Mouse (Mus musculus): ENCODE results near the gene Wfdc13.
A peak's percentile ranks its signal among the peaks of the same experiment; 100 is the strongest.

Gene Wfdc13

DNA sequence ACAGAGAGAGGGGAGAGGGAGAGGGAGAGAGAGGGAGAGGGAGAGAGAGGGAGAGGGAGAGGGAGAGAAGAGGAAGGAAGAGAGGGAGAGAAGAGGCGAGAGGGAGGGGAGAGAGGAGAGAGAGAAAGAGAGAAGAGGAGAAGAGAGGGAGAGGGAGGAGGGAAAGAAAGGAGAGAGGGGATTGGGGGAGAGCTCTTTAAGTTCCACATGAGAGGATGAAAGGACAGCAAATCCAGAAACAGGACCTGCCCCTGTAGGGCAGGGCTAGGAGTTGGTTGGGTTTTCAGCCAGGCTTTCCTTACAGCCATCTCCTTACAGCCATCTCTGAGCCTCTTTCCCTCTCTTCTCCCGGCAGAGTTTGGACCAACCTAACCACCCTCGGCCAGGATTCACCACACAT, at the start of gene Wfdc13:
Wfdc13 (plus strand) TSS at position 301 of the 400 bp plus-strand sequence.
- DNase-seq, result no peak

DNA sequence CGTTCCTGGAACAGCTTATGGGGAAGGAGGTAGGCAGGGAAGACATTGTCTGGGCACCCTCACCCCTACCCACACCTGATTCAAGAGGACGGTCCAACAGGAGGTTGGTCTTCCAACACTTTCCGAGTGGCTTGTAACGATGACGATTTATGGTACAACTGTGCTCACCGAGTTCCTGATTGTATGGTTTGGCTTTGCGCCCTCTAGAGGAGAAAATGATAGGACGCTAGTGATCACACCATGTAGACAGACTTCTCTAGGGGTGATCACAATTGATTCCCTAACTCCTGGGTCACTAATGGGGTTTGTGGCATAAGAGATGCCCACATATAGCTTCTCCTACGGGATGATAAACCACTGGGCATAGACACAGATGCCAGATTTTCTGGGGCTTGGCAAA, 49.6 kb upstream of the Wfdc13 start:
- peak; percentile 7 for DNase-seq

DNA sequence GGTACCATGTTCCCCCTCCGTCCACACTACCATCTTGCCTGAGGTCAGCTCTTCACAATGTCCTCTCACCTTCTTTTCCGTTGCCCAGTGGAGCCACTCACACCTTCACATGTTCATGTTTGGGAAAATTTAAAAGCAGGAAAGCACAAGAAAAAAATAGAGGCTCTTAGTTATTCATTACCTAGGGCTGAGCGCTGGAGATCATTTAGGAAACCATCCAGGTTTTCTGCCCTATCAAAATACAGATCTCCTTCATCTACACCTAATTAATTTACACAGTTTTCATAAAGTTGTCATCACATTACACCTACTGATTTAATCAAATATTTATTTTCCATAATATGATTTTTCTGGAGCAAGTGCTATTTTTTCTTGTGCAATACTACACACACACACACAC, 46.2 kb upstream of the Wfdc13 start, which contains the start of gene Wfdc16:
Wfdc16 (minus strand) TSS at position 101 of the 400 bp plus-strand sequence.
- DNase-seq, result peak; percentile 28

DNA sequence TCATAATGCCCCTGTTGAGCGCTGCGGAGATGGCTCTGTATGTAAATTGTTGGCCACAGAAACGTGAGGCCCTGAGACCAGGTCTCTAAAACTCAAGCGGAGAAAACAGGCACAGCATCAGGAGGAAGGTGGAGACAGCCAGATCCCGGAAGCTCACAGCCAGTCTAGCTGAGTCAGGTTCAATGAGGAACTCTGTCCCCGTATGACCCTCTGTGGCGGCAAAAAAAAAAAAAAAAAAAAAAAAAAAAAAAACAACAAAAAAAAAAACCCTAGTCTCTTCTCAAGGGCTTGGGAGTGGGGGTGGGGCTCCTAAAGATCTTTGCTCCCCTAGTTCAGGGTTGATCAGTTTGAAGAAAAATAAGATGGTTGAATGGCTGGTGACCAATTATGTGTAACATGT, 43.8 kb upstream of the Wfdc13 start:
- peak; percentile 60 for DNase-seq

DNA sequence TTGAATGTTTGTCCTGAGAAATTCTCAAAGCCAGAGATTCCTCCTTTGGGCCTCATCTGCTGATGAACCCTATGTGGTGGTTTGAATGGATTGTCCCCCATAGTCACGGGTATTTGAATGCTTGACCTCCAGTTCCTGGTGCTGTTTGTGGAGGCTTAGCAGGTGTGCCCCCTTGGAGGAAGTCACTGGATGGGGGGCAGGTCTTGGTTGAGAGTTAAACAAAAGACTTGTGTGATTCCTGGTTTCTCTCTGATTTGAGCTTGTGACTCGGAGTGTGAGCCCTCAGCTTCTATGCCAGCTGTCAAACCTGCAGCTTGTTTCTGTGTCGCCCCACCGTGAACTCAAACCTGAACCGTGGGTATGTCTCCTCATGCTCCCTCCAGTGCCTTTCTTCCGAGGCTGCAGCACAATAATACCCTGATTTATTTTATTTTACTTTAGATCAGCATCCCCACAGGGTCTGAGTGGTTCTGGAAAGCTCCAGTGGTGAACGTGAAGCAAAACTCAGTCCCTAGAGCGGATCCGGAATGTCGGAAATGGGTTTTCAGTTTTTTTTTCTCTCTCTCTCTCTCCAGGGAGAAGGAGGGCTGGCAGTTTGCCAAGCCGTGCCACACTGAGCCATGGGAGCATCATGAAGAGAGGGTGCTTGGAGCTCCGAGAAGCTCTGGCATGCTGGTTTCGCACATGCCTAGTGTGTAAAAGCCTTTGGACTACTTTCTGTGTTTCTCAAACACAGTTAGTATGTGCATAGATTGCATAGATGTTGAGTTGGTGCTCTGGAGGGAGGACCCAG, 42.8 kb upstream of the Wfdc13 start:
- DNase-seq, result peak; percentile 7

DNA sequence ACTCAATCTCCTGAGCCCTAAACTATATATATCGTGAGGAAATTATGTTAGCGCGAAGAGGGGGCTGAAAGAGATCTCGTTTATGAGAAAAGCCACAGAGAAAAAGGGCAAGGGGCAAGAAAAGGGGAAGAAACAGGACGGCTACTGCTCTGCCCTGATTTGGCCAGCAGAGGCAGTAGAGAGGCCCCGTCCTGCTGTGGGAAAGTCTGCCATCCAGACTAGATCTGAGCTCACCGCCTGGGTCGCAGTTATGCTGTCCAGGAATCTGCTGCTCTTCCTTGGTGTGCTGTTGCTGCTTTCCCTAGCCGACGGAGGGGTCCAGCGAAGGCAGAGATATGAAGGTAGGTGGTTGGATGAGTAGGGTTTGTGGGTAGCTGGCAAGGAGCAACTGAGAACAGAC, 29.0 kb upstream of the Wfdc13 start, which contains the start of gene Wfdc10:
Wfdc10 (plus strand) TSS at position 189 of the 400 bp plus-strand sequence.
- DNase-seq, result peak; percentile 47

DNA sequence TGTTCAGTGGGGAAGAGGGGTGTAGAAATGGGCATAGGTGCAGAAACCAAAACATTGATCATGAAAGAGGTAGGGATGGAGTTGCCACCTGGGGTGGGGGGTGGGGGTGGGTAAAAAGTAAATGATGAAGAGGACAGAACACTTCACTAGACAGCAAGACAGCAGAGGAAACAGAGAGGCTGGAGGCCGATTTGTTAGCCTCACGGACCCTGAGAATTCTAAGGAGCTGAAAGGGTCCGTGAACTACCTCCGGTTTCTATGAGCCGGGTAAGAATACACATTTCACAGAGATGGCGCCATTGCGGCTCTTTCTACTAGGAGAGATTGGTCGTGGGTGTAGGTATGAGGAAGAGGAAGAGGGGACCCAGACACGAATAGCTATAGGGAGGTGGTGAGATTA, 28.4 kb upstream of the Wfdc13 start, which contains the start of gene Wfdc9:
Wfdc9 (minus strand) TSS at position 101 of the 400 bp plus-strand sequence.
- no peak for DNase-seq

DNA sequence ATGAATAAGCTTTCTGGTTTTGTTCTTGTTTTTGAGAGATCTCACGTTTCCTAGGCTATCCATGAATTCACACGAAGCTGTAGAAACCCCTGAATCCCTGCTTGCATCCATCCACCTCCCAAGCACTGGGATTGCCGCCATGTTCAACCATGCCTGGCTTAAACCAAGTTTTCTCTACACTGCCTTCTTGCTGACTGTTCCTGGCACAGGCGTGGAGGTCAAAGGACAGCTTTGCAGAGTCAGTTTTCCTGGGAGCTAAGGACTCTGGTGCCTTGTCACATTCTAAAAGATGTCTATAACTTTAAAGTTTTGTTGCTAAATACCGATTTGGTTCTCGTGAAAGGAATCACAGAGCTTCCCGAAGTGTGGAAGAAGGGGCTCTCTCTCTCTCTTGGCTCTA, 20.1 kb upstream of the Wfdc13 start:
- DNase-seq, result peak; percentile 51

DNA sequence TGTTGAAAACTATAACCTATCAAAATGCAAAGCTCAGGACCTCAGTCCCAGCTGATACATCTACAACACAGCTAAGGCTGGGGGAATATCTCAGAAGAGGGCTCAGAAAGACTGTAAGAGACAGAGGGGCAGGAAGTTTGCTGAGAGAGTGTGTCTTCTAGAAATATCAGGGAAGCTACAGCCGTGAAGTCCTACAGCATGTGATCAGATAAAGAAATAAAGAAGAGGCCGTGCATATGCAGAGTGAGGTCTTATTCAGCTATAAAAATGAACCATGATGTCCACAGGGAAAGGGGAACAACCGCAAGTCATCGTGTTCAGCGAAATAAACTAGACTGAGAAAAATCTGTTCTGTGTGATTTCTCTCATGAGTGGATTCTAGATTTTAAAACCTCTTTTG, 14.6 kb upstream of the Wfdc13 start:
- no peak for DNase-seq

DNA sequence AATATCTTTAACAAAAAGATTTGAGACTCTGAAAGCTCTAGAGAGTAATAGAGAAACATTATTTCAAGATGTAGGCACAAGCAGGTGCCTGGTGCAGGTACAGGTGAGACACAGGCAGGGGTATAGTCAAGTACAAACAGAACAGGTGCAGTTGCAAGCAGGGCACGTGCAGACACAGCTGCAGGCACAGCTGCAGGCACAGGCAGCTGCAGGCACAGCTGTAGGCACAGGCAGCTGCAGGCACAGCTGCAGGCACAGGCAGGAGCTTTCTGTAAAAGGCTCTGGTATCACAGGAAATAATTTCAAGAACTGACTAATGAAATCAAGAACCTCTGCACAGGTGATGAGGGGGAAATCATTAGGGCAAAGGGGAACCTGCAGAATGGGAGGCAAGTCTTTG, 14.0 kb upstream of the Wfdc13 start:
- no peak for DNase-seq

DNA sequence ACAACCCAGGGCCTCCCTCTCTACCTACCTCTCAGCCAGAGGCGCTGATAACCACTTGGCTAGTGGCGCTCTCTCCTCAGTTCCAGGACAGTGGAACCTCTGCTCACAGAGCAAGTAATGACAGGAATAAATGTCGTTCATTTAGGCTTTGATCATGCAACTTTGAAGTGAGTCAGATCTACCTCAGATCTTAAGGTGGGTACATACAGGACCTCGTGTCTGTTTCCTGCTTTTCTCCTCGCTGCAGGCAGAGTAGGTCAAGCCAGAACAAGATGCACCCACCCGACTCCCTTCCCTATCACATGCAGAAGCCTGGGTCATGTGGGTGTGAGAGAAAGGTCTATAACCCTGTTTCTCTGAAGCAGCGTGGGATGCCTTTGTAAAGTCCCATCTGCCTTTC, 10.9 kb upstream of the Wfdc13 start, which contains the start of gene Wfdc11:
Wfdc11 (minus strand) TSS at position 101 of the 400 bp plus-strand sequence.
- DNase-seq, result no peak

DNA sequence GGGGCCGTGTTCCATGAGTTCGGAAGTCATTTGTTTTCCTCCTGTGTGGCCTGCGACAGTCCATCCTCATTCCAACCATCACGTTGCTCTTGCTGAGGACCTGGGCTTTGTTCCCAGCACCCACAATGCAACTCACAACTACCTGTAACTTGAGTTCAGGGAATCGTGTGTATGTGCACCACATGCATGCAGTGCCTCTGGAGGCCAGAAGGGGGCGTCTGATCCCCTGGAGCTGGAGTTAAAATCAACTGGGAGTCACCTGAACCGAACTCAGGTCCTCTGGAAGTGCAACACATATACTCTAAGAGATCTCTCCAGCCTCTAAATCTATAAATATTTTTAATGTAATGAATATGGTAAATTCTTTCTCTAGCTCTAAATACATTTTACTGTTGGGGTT, 8.8 kb upstream of the Wfdc13 start:
- DNase-seq, result no peak

DNA sequence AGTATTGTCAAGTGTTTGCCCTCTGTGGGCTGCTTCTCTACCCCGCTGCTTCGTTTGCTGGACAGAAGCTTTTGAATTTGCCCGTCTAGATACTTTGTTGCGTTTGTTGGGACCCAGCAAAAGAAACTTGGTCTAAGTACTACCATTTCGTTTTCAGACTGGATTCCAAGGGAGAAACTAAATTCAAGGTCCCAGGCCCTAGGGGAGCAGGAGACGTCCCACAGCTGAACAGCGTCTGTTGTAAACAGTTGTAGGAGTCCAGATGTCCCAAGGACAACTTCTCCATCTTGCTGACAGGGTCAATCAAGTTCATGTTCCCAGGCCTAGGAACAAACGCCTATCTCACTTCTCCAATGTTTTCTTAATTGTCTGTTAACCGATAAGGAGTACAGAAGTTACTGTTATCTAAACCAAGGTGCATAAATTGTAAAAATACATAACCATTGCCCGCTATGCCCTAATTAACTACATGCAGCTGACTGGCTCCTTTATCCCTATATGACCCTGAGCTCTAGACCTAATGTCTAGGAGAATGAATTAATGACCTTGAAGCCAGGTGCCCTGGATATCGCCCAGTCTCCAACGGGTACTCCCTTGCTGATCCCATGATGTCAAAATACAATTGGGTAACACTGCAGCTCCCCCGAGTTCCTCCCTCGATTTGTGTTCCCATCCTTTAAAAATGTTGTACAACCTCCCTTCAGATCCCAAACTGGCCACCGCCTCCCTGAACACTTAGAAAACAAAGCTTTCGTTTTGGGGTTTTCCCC, 7.8 kb upstream of the Wfdc13 start:
- no peak for DNase-seq

DNA sequence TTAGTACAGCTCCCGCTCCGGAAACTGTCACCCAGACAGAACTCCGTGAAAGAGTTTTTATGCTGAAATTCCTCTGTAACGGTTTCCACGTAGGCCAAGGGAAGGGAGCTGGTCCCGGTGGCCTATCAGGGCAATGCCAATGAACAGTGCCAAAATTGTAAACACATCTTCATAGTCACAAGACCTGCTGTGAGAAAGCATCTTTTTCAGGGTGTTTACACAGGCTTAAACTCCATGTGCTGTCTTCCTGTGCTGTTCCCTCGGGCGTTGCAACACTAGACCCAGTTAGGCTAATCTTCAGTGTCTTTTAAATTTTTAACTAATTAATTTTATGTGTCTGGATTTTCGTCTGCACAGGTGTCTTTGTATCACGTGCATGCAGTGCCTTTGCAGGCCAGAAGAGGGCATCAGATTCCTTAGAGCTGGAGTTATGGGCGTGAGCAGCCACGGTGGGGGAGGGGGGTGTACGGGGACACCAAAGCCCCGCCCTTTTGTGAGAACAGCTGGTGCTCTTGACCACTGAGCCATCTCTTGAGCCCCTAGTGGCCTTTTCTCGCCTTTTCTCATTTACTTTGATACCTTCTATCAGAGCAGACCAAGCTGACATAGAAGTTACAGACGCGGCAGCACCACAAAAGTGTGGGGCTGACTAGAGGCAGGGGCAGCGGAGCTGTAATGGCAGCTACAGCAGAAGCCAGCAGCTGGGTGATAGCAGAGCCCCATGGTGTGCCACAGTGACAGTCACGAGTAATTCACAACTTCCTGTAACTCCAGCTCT, 5.9 kb upstream of the Wfdc13 start:
- DNase-seq, result peak; percentile 89

DNA sequence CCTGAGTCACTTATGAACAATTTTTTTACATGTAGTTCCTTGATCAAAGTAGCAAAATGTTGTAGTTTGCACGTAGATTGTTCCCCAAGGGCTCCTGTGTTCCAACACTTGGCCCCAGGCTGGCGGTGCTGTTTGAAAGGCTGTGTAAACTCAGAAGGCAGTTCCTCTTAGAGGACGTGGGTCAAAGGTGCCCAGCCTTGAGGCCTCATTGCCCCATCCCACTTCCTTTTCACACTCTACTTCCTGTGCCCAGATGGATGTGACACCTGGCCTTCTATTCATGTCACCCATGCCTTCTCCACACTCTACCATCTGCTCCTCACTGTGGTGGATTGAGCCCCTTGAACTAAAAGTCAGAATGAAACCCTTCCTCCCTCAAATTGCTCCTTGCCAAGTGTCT, 5.0 kb upstream of the Wfdc13 start:
- no peak for DNase-seq

DNA sequence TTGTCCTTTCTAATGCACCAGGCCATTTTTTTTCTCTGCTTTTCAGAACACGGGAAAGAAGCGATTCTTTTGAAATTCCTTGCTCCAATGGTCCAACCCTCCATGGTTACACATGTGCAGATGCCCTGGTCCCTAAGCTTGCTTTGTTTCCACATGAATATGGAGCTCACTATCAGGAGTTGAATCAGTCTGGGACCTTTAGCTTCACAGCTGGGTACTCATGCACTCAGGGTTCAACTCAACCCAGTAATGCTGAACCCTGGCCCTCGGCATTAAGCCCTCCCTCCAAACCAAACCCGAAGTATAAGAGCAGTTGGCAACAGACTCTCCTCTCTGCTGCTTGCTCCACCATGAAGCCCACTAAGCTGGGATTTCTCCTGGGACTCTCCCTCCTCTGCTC, 13.3 kb downstream of the Wfdc13 start, which contains the start of gene Spint4:
Spint4 (plus strand) TSS at position 301 of the 400 bp plus-strand sequence.
- no peak for DNase-seq

DNA sequence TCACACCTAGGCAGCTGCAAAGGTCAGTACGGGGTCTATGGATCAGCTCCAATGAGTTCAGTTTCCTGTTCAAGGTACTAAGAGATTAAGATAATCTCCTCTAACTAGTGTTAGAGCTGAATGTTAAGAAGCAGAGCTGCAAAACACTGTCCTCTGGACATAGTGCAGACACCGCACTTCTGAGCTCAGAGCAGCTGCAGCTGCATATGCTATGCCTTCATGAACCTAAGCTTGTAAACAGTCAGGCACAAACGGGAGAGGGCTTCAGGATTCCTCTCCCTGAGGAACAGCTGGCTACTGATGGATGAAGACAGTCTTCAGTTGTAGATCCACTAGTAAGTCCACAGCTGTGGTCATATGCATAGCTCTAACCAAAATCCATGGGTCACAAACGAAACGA, 16.1 kb downstream of the Wfdc13 start:
- DNase-seq, result no peak

DNA sequence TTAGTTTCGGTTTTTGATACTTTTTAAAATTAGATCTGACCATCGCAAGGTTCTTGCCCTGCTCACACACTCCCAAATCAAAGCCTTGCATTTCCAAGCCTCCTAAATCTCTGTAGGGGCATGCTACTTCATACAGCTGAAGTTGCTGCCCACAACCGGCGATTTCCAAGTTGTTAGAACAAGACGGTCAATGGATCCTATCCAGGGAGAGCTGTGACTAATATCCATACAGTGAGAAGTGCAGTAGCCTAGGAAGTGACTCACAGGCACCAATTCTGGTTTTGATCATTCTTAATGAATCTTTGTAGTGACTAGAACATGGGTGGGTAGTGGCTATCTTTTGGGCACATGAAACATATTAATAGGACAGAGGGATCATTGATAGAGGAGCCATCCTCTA, 16.9 kb downstream of the Wfdc13 start:
- no peak for DNase-seq

DNA sequence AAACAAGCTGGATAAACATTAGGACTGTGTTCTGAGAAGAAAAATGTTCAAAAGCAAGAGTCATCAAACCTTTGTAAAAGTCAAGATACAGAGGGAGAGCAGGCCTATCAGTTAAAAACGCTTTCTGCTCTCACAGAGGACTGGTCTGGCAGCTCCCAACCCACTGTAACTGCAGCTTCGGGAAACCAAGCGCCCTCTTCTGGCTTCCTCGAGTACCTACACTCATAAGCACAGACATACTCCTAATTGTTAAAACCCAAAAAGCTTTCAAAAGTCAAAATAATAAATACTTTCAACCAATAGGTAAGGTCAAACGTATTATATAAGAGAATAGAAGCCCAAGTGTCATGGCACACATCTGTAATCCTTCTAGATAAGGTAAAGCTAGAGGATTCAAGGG, 19.3 kb downstream of the Wfdc13 start:
- DNase-seq, result no peak

DNA sequence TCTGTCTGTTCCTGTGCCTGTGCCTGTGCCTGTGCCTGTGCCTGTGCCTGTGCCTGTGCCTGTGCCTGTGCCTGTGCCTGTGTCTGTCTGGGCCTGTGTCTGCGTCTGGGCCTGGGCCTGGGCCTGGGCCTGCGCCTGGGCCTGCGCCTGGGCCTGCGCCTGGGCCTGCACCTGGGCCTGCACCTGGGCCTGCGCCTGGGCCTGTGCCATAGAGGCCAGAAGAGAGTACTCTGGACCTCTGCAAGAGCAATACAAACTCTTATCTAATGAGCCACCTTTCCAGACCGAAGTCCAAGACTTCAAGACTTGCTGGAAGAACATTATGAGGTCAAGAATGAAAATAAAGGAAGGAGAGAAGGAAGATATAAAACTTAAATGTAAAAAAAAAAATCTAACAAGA, 20.4 kb downstream of the Wfdc13 start:
- no peak for DNase-seq

DNA sequence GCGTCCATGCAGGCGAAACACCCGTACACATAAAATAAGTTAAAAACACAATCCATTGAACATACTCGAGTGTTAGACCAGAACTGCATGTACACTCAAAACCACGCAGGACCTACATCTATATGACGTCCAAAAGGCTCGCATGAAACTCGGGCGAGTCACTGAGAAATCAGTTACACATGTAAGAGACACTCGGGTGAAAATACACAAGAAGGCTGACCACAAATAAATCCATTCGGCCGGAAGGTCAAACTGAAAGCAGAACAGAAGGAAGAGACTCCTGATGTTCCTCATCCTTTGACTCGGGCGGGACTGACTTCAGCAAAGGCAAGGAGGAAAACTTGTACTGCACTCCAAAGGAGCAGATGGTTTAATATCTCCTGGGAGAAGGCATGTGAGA, 21.1 kb downstream of the Wfdc13 start:
- DNase-seq, result no peak

DNA sequence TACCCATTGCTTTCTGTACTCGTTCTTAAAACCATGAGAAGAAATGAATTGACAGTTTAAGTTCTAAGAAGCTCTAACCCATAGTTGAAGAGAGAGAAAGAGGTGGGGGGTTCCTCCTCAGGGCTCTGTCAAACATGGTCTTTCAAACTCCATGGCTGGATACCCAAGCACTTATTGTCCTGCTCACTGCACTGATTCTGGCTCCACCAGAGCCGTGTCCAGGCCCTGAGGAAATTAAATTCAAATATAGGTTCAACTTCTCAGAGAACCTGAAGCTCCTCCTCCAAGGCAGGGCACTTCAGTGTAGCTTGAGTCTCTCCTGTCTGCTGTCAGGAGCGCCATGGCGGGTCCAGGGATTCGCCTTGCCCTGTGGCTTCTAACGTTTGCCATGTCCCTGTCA, 30.1 kb downstream of the Wfdc13 start, which contains the start of gene Spint5:
Spint5 (plus strand) TSS at position 301 of the 400 bp plus-strand sequence.
- DNase-seq, result no peak
